Mouse (Mus musculus) forebrain, embryonic 15.5 days (tissue): ENCODE results near the gene Islr. TPM values are rescaled to one million over a fixed set of nuclear protein-coding genes. Genes with fewer than 3 reads are reported as not detected.

ENCODE experiments used
- ATAC-seq: fragments of 200-750 bp; cut with Nextera tagmentation; replicated peaks from 2 replicates; pipeline ENCODE4 v1.8.0; 2017; ENCODE audit warnings: mild to moderate bottlenecking, moderate TSS enrichment, moderate library complexity
- H3K27ac ChIP-seq: fragments of 300-500 bp; sonication (generic); replicated peaks from 2 replicates; pipeline ENCODE4 v1.5.1; 2015; ENCODE audit warnings: mild to moderate bottlenecking, inconsistent platforms
- H3K27me3 ChIP-seq: fragments of 300-500 bp; sonication (generic); 2 replicates; pipeline ENCODE4 v1.6.1; 2015; ENCODE audit warnings: inconsistent platforms
- H3K36me3 ChIP-seq: fragments of 300-500 bp; sonication (generic); 2 replicates; pipeline ENCODE4 v1.6.1; 2015; ENCODE audit warnings: mild to moderate bottlenecking, inconsistent platforms
- H3K4me1 ChIP-seq: fragments of 300-500 bp; sonication (generic); 2 replicates; pipeline ENCODE4 v1.6.1; 2015; ENCODE audit warnings: inconsistent platforms
- H3K4me2 ChIP-seq: fragments of 300-500 bp; sonication (generic); replicated peaks from 2 replicates; pipeline ENCODE4 v1.6.1; 2015; ENCODE audit warnings: mild to moderate bottlenecking, inconsistent platforms
- H3K4me3 ChIP-seq: fragments of 300-500 bp; sonication (generic); 2 replicates; pipeline ENCODE4 v1.5.1; 2015; ENCODE audit warnings: mild to moderate bottlenecking, inconsistent platforms
- H3K9ac ChIP-seq: fragments of 300-500 bp; sonication (generic); replicated peaks from 2 replicates; pipeline ENCODE4 v1.6.1; 2015; ENCODE audit warnings: mild to moderate bottlenecking, inconsistent platforms
- H3K9me3 ChIP-seq: fragments of 300-500 bp; sonication (generic); 2 replicates; pipeline ENCODE4 v1.6.1; 2016; ENCODE audit warnings: inconsistent platforms
- WGBS: fragments of 180-500 bp; shearing (Covaris S2); methylation state at CpG from one replicate; pipeline ENCODE4 v1.1.7; 2015; ENCODE audit warnings: mixed read lengths; 5-methylcytosine and 5-hydroxymethylcytosine counted together
- polyA plus RNA-seq: library from polyadenylated mRNA; unstranded; fragments of >200 nt; fragmentation: Nextera tagmentation; extraction: Ambion mirVana; gene quantifications from 2 replicates; pipeline ENCODE4 v1.2.1, GENCODE M21; 2015

Gene Islr
- polyA plus RNA-seq, 1 experiment from 2014 or later = 15.1 TPM

GRCm38 (mm10) chr9:58157838-58158237 lies 46.3 kb downstream of the Islr start:
- Histone ChIP-seq H3K27ac (no peak overlapping the region), H3K4me3 (no peak overlapping the region), H3K27me3 (no peaks in the 10 kb centered on the region), H3K4me2 (no peak overlapping the region), H3K9me3 (no peaks in the 10 kb centered on the region), H3K9ac (no peak overlapping the region), H3K4me1 (peaks cover 23% of the 10 kb centered on the region), H3K36me3 (no peaks in the 10 kb centered on the region)
- WGBS = 77% methylated on average over 13 of the region's 13 CpGs
- ATAC-seq = no peak

GRCm38 (mm10) chr9:58156819-58157560 lies 47.1 kb downstream of the Islr start:
- Histone ChIP-seq H3K9ac (no peak overlapping the region), H3K27me3 (no peaks in the 10 kb centered on the region), H3K9me3 (no peaks in the 10 kb centered on the region), H3K4me2 (no peak overlapping the region), H3K36me3 (no peaks in the 10 kb centered on the region), H3K27ac (no peak overlapping the region), H3K4me1 (peaks cover 23% of the 10 kb centered on the region), H3K4me3 (no peak overlapping the region)
- no peak for ATAC-seq
- 89% methylated on average over 22 of the region's 22 CpGs for WGBS

- no peak overlapping the region for H3K9ac ChIP-seq
- no peak overlapping the region for H3K4me2 ChIP-seq
- H3K27me3 ChIP-seq = no peaks in the 10 kb centered on the region
- peak overlapping the region; percentile 36 for H3K27ac ChIP-seq
- H3K4me3 ChIP-seq = no peak overlapping the region
- H3K4me1 ChIP-seq = peaks cover 23% of the 10 kb centered on the region
- ATAC-seq = peak; percentile 48; the same call in 1 of the 2 replicates
- no peaks in the 10 kb centered on the region for H3K9me3 ChIP-seq
- no peaks in the 10 kb centered on the region for H3K36me3 ChIP-seq
- 49% methylated on average over 3 of the region's 3 CpGs for WGBS
Measured at GRCm38 (mm10) chr9:58155366-58155765, 48.7 kb downstream of the Islr start.

- no peak for ATAC-seq
Measured at GRCm38 (mm10) chr9:58153095-58153494, 51.0 kb downstream of the Islr start.

GRCm38 (mm10) chr9:58150733-58151361 lies 53.3 kb downstream of the Islr start:
- Histone ChIP-seq H3K4me1 (peaks cover 11% of the 10 kb centered on the region), H3K4me3 (no peak overlapping the region), H3K9ac (no peak overlapping the region), H3K4me2 (no peak overlapping the region), H3K36me3 (no peaks in the 10 kb centered on the region), H3K9me3 (no peaks in the 10 kb centered on the region), H3K27me3 (no peaks in the 10 kb centered on the region), H3K27ac (no peak overlapping the region)
- ATAC-seq = no peak
- WGBS = 77% methylated on average over 4 of the region's 4 CpGs

More at GRCm38 (mm10) chr9:58153095-58153494, 51.0 kb downstream of the Islr start:
- H3K4me3 ChIP-seq = no peak overlapping the region
- no peak overlapping the region for H3K4me2 ChIP-seq
- 85% methylated on average over 3 of the region's 3 CpGs for WGBS
- H3K9me3 ChIP-seq = no peaks in the 10 kb centered on the region
- H3K27me3 ChIP-seq = no peaks in the 10 kb centered on the region
- no peak overlapping the region for H3K9ac ChIP-seq
- H3K36me3 ChIP-seq = no peaks in the 10 kb centered on the region
- peaks cover 12% of the 10 kb centered on the region for H3K4me1 ChIP-seq
- H3K27ac ChIP-seq = no peak overlapping the region

- 57% methylated on average over 2 of the region's 2 CpGs for WGBS
- no peak for ATAC-seq
- no peak overlapping the region for H3K27ac ChIP-seq
- H3K9ac ChIP-seq = no peak overlapping the region
- H3K4me2 ChIP-seq = no peak overlapping the region
- H3K4me3 ChIP-seq = no peak overlapping the region
- peaks cover 7% of the 10 kb centered on the region; the same call in 1 of the 2 replicates for H3K4me1 ChIP-seq
- no peaks in the 10 kb centered on the region for H3K27me3 ChIP-seq
- no peaks in the 10 kb centered on the region for H3K36me3 ChIP-seq
- H3K9me3 ChIP-seq = no peaks in the 10 kb centered on the region
Measured at GRCm38 (mm10) chr9:58148806-58149205, 55.3 kb downstream of the Islr start.

- no peak for ATAC-seq
- H3K9me3 ChIP-seq = no peaks in the 10 kb centered on the region
- no peak overlapping the region for H3K4me2 ChIP-seq
- no peak overlapping the region for H3K4me3 ChIP-seq
- H3K27ac ChIP-seq = no peak overlapping the region
- WGBS = 81% methylated on average over 5 of the region's 5 CpGs
- H3K9ac ChIP-seq = no peak overlapping the region
- peaks cover 10% of the 10 kb centered on the region for H3K4me1 ChIP-seq
- H3K36me3 ChIP-seq = no peaks in the 10 kb centered on the region
- no peaks in the 10 kb centered on the region for H3K27me3 ChIP-seq
Measured at GRCm38 (mm10) chr9:58145417-58145816, 58.7 kb downstream of the Islr start.

- Histone ChIP-seq H3K4me2 (no peak overlapping the region), H3K4me1 (peaks cover 18% of the 10 kb centered on the region), H3K9me3 (no peaks in the 10 kb centered on the region), H3K36me3 (no peaks in the 10 kb centered on the region), H3K9ac (no peak overlapping the region), H3K27ac (no peak overlapping the region), H3K4me3 (no peak overlapping the region), H3K27me3 (no peaks in the 10 kb centered on the region)
- 53% methylated on average over 1 of the region's 1 CpGs for WGBS
- ATAC-seq = no peak
Measured at GRCm38 (mm10) chr9:58144664-58145063, 59.4 kb downstream of the Islr start.

- H3K4me2 ChIP-seq = no peak overlapping the region
- peaks cover 19% of the 10 kb centered on the region for H3K4me1 ChIP-seq
- H3K9ac ChIP-seq = no peak overlapping the region
- no peak overlapping the region for H3K4me3 ChIP-seq
- H3K9me3 ChIP-seq = no peaks in the 10 kb centered on the region
- H3K27me3 ChIP-seq = no peaks in the 10 kb centered on the region
- no peaks in the 10 kb centered on the region for H3K36me3 ChIP-seq
- H3K27ac ChIP-seq = no peak overlapping the region
- ATAC-seq = no peak
- 49% methylated on average over 7 of the region's 7 CpGs for WGBS
Measured at GRCm38 (mm10) chr9:58143419-58143818, 60.7 kb downstream of the Islr start.

- H3K4me2 ChIP-seq = no peak overlapping the region
- no peak overlapping the region for H3K9ac ChIP-seq
- H3K4me1 ChIP-seq = peaks cover 25% of the 10 kb centered on the region
- no peak overlapping the region for H3K4me3 ChIP-seq
- H3K9me3 ChIP-seq = no peaks in the 10 kb centered on the region
- H3K27ac ChIP-seq = no peak overlapping the region
- 0 out of 2 replicates have a peak, but pooled peaks have one; percentile 18 for ATAC-seq
- H3K36me3 ChIP-seq = no peaks in the 10 kb centered on the region
- H3K27me3 ChIP-seq = no peaks in the 10 kb centered on the region
- 24% methylated on average over 6 of the region's 6 CpGs for WGBS
Measured at GRCm38 (mm10) chr9:58139947-58140346, 64.2 kb downstream of the Islr start.

- H3K27me3 ChIP-seq = no peaks in the 10 kb centered on the region
- H3K9ac ChIP-seq = no peak overlapping the region
Measured at GRCm38 (mm10) chr9:58135921-58136321, 68.2 kb downstream of the Islr start.

GRCm38 (mm10) chr9:58134906-58135305 lies 69.2 kb downstream of the Islr start:
- Histone ChIP-seq H3K9ac (no peak overlapping the region), H3K4me1 (peaks cover 34% of the 10 kb centered on the region), H3K36me3 (no peaks in the 10 kb centered on the region), H3K4me3 (no peak overlapping the region), H3K27ac (no peak overlapping the region), H3K9me3 (no peaks in the 10 kb centered on the region), H3K4me2 (no peak overlapping the region), H3K27me3 (no peaks in the 10 kb centered on the region)
- 37% methylated on average over 7 of the region's 7 CpGs for WGBS
- ATAC-seq = no peak; the same call in 1 of the 2 replicates

More at GRCm38 (mm10) chr9:58135921-58136321, 68.2 kb downstream of the Islr start:
- H3K36me3 ChIP-seq = no peaks in the 10 kb centered on the region
- H3K27ac ChIP-seq = no peak overlapping the region
- no peak overlapping the region for H3K4me3 ChIP-seq
- H3K4me1 ChIP-seq = peaks cover 37% of the 10 kb centered on the region
- H3K9me3 ChIP-seq = no peaks in the 10 kb centered on the region
- no peak for ATAC-seq
- H3K4me2 ChIP-seq = no peak overlapping the region
- 51% methylated on average over 2 of the region's 2 CpGs for WGBS
